Mouse (Mus musculus): ENCODE data around the gene Kctd17.

Gene Kctd17

DNA sequence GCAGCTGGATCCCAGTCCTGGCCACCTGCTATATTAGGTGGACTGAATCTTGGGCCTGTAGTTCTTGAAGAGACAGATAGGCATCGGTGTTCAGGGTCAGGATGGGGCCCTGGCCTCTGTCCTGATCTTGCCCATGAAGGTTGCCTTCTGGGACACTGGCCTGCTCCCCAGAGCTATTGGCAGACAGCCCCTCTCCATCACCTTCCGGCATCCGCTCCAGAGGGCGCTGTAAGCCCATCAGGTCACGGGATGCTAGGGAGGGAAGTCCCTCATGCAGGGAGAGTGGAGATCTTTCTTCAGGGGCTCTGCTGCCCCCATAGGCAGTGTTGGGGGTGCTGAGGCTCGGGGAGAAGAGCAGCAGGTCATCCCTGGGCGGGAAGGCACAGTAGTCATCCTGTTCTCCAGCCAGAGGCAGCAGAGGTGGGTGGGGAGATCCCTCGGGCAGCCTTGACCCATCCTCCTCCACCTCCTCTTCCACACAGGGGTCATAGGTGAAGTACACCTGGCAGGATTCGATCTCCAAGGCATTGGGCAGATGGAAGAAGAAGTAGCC, 53.2 kb downstream of the Kctd17 start:
- DNase-seq (ENCODE audit: low read depth, low spot score), result no peak

DNA sequence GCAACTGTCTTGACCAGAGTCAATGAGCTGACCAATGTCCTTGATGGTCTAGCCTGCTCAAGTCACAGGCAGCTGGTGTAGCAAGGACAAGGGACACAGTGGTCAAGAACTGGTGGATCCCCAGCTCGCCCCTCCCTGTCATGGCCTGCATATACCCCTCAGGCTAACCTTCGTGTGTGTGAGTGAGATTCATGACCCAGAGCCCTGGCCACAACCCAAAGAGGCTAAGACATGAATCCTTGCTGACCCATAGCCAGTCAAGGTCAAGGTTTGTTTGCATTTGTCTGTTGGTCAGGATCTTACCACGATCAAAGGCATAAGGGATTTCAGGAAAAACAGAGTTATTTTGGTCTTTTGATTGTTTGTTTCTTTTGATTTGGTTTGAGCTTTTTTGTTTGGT, 54.2 kb downstream of the Kctd17 start:
- DNase-seq (ENCODE audit: low read depth, low spot score), result no peak

DNA sequence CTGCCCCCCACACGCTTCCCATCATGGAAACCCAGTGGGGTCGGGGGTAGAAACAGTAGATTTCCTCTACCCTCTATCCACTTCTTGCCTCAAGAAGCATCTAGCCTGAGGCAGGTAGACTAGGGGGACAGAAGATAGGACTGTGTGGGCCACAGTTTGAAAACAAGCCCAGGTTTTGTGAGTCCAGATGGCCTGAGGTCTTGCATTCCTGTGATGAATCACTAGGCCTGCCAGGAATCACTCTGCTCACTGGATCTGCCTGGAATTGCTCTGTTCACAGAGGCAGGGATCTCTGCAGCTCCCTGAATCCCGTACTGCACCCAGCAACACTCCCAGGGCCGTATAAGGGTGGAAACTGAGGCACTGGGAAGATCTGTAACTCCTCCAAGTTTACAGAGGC, 54.9 kb downstream of the Kctd17 start:
- DNase-seq (ENCODE audit: low read depth, low spot score), result no peak

DNA sequence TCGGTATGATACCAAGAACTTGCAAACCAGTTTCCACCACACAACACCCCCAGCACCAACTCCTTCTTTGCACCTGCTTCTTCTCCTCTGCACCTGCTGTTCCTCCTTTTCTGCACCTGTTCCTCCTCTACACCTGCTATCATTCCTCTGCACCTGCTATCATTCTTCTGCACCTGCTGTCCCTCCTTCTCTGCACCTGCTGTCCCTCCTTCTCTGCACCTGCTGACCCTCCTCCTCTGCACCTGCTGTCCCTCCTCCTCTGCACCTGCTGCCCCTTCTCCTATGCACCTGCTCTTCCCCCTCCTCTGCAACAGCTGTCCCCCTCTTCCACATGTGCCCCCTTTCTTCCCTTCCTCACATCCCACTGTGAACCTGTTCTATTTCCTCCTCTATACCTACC, 58.2 kb downstream of the Kctd17 start:
- no peak for DNase-seq (ENCODE audit: low read depth, low spot score)

DNA sequence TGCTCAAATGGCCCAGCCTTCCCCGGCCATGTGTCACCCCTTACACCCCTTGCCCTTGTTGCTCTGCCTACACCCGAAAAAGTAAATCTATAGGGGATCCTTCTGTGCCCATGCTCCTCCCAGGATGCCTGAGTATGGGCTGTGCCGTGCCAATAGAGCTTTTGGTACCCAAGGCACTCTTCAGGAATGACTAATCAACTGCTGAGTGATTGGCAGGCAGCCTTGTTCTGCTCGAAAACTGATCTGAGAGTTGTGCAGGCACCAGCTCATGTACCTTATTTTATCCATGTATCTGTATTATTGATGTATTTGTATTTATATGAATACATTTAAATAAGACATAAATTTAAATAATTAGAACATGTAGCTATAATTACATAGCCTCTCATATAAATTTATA, 58.7 kb downstream of the Kctd17 start:
- DNase-seq (ENCODE audit: low read depth, low spot score), result no peak

Data from ZHBTc4 (cell line).